Mouse (Mus musculus) CH12.LX (cell line): ENCODE results near the gene Olfr392. TPM values are rescaled to one million over a fixed set of nuclear protein-coding genes. Genes with fewer than 3 reads are reported as not detected.
A peak's percentile ranks its signal among the peaks of the same experiment; 100 is the strongest.

Experiments used
- DNase-seq: peaks from one replicate; pipeline ENCODE4 v3.0.0-alpha.2; 2013; ENCODE audit errors: extremely low read depth
- H3K27ac ChIP-seq: 2 replicates; pipeline ENCODE4 v1.5.1; 2012; ENCODE audit warnings: low read depth, mild to moderate bottlenecking, control low read depth, moderate library complexity; ENCODE audit not compliant: insufficient read depth
- H3K27me3 ChIP-seq: replicated peaks from 2 replicates; pipeline ENCODE3; 2012; ENCODE audit warnings: inconsistent platforms
- H3K36me3 ChIP-seq, 2 experiments: replicated peaks in 1 of 2; 2 replicates each; pipeline versions ENCODE3 to v1.6.1; 2012; ENCODE audit warnings: inconsistent platforms in 1 of 2, low read length in 1 of 2, mild to moderate bottlenecking in 1 of 2, mixed read lengths in 1 of 2, moderate library complexity in 1 of 2; ENCODE audit not compliant: control insufficient read depth in 1 of 2, insufficient read depth in 1 of 2
- H3K4me1 ChIP-seq, 2 experiments: 2 replicates each; pipeline ENCODE4 v1.6.1; 2012; ENCODE audit warnings: inconsistent platforms in 1 of 2, moderate library complexity in 1 of 2; ENCODE audit not compliant: insufficient read depth in 2 of 2, control insufficient read depth in 1 of 2
- H3K4me2 ChIP-seq: 2 replicates; pipeline ENCODE4 v1.6.1; 2012; ENCODE audit warnings: low read depth, mild to moderate bottlenecking, control low read depth; ENCODE audit not compliant: poor library complexity, insufficient read depth, severe bottlenecking
- H3K4me3 ChIP-seq, 3 experiments: fragments of 150-350 bp in 1 of 3; sonication (generic) in 1 of 3; replicated peaks in 1 of 3; 2 replicates each; pipeline versions ENCODE3 to v1.5.1; 2011 to 2012; ENCODE audit warnings: low read depth in 2 of 3, low read length in 2 of 3, mild to moderate bottlenecking in 2 of 3, moderate library complexity in 2 of 3, control low read depth in 1 of 3, improper control_type of control experiment in 1 of 3, inconsistent platforms in 1 of 3, mixed read lengths in 1 of 3; ENCODE audit not compliant: poor library complexity in 1 of 3
- H3K79me2 ChIP-seq: replicated peaks from 2 replicates; pipeline ENCODE4 v1.6.1; 2012; ENCODE audit warnings: mild to moderate bottlenecking, moderate library complexity; ENCODE audit not compliant: control insufficient read depth, poor library complexity, insufficient read depth, severe bottlenecking; ENCODE audit errors: extremely low read depth
- H3K9ac ChIP-seq: 2 replicates; pipeline ENCODE4 v1.6.1; 2012; ENCODE audit warnings: low read depth, mild to moderate bottlenecking, control low read depth, moderate library complexity; ENCODE audit not compliant: insufficient read depth
- H3K9me3 ChIP-seq: replicated peaks from 2 replicates; pipeline ENCODE3; 2012; ENCODE audit warnings: low read length, inconsistent platforms, mixed read lengths
- E2F4 ChIP-seq: IDR thresholded peaks from 2 replicates; pipeline ENCODE4 v1.6.1; 2011; ENCODE audit warnings: low read depth, low read length, improper control_type of control experiment; ENCODE audit not compliant: insufficient replicate concordance
- GABPA ChIP-seq: IDR thresholded peaks from 2 replicates; pipeline ENCODE4 v1.6.1; 2012; ENCODE audit warnings: low read depth, low read length, improper control_type of control experiment, inconsistent platforms; ENCODE audit not compliant: insufficient replicate concordance
- ZNF384 ChIP-seq: IDR thresholded peaks from 2 replicates; pipeline ENCODE4 v1.6.1; 2012; ENCODE audit warnings: low read depth, low read length, improper control_type of control experiment, inconsistent platforms
- dilution Hi-C: fragments of 300-500 bp; cut with MboI; formaldehyde crosslinking; loops from 2 replicates; pipeline ENCODE4 v1.14.3; 2020; ENCODE audit warnings: low sequenced_read_pairs; ENCODE audit not compliant: extremely low pct_unique_long_range_greater_than_20kb, extremely low pct_ligation_motif_present
- in situ Hi-C: fragments of 300-500 bp; cut with MboI; formaldehyde crosslinking; loops from 3 replicates; pipeline ENCODE4 v1.14.3; 2019; ENCODE audit warnings: low sequenced_read_pairs, low pct_ligation_motif_present, low pct_unique_long_range_greater_than_20kb, mixed read lengths
- polyA plus RNA-seq: library from polyadenylated mRNA; unstranded; fragments of >175 nt; gene quantifications from 2 replicates; pipeline ENCODE4 v1.2.1, GENCODE M21; 2012; ENCODE audit warnings: low read depth; ENCODE audit not compliant: insufficient read length
- total RNA-seq, 2 experiments: library from RNA; depleted of rRNA; stranded (reverse); fragments of 300-350 nt in 1 of 2; fragments of >200 nt in 1 of 2; gene quantifications; 2 replicates each; pipeline ENCODE4 v1.2.3; 2012 to 2014

Gene Olfr392
- total and polyA plus RNA-seq, 3 experiments = not detected

GRCm38 (mm10) chr11:73780613-73781012, 36.2 kb downstream of the Olfr392 start, which contains the start of gene Olfr389:
Gene Olfr389, minus strand, starts transcription at chr11:73780713.
- Histone ChIP-seq H3K36me3 (no peaks in the 10 kb centered on the region), H3K9me3 (no peaks in the 10 kb centered on the region), H3K79me2 (no peaks in the 10 kb centered on the region), H3K9ac (no peak within 1 kb of the TSS), H3K4me3 (no peak within 1 kb of the TSS), H3K4me2 (no peak within 1 kb of the TSS), H3K4me1 (no peaks in the 10 kb centered on the region), H3K27me3 (peaks cover 29% of the 10 kb centered on the region), H3K27ac (no peak within 1 kb of the TSS)
- TF ChIP-seq GABPA (no peak), E2F4 (no peak), ZNF384 (peak; percentile 70)
- in situ Hi-C loops (no loop called here), dilution Hi-C loops (no loop called here)
- no peak for DNase-seq

Other genes starting within 250 kb of the Olfr392 start
- gene Olfr385, start 224.0 kb downstream of the Olfr392 start, total RNA-seq (2012; rRNA removed) = not detected in 2 replicates
- not detected in 2 replicates for gene Olfr385, start 224.0 kb downstream of the Olfr392 start, total RNA-seq (2014; rRNA removed)
- not detected in 2 replicates for gene Olfr385, start 224.0 kb downstream of the Olfr392 start, polyA plus RNA-seq
- gene Olfr384, start 218.5 kb downstream of the Olfr392 start, total RNA-seq (2012; rRNA removed) = not detected in 2 replicates
- not detected in 2 replicates for gene Olfr384, start 218.5 kb downstream of the Olfr392 start, total RNA-seq (2014; rRNA removed)
- not detected in 2 replicates for gene Olfr384, start 218.5 kb downstream of the Olfr392 start, polyA plus RNA-seq
- not detected in 2 replicates for gene Zfp735, start 128.3 kb downstream of the Olfr392 start, total RNA-seq (2012; rRNA removed)
- gene Zfp735, start 128.3 kb downstream of the Olfr392 start, total RNA-seq (2014; rRNA removed) = not detected in 2 replicates
- not detected in 2 replicates for gene Zfp735, start 128.3 kb downstream of the Olfr392 start, polyA plus RNA-seq
- gene Olfr389, start 36.3 kb downstream of the Olfr392 start, total RNA-seq (2012; rRNA removed) = not detected in 2 replicates
- not detected in 2 replicates for gene Olfr389, start 36.3 kb downstream of the Olfr392 start, total RNA-seq (2014; rRNA removed)
- gene Olfr389, start 36.3 kb downstream of the Olfr392 start, polyA plus RNA-seq = not detected in 2 replicates
- not detected in 2 replicates for gene Olfr390, start 34.1 kb downstream of the Olfr392 start, total RNA-seq (2012; rRNA removed)
- not detected in 2 replicates for gene Olfr390, start 34.1 kb downstream of the Olfr392 start, total RNA-seq (2014; rRNA removed)
- gene Olfr390, start 34.1 kb downstream of the Olfr392 start, polyA plus RNA-seq = not detected in 2 replicates
- gene Olfr391-ps, start 14.0 kb downstream of the Olfr392 start, total RNA-seq (2012; rRNA removed) = not detected in 2 replicates
- not detected in 2 replicates for gene Olfr391-ps, start 14.0 kb downstream of the Olfr392 start, total RNA-seq (2014; rRNA removed)
- not detected in 2 replicates for gene Olfr391-ps, start 14.0 kb downstream of the Olfr392 start, polyA plus RNA-seq
- not detected in 2 replicates for gene Olfr393, start 34.4 kb upstream of the Olfr392 start, total RNA-seq (2012; rRNA removed)
- not detected in 2 replicates for gene Olfr393, start 34.4 kb upstream of the Olfr392 start, total RNA-seq (2014; rRNA removed)
- not detected in 2 replicates for gene Olfr393, start 34.4 kb upstream of the Olfr392 start, polyA plus RNA-seq
- not detected in 2 replicates for gene Olfr394, start 73.7 kb upstream of the Olfr392 start, total RNA-seq (2012; rRNA removed)
- not detected in 2 replicates for gene Olfr394, start 73.7 kb upstream of the Olfr392 start, total RNA-seq (2014; rRNA removed)
- gene Olfr394, start 73.7 kb upstream of the Olfr392 start, polyA plus RNA-seq = not detected in 2 replicates
- not detected in 2 replicates for gene Olfr395, start 92.2 kb upstream of the Olfr392 start, total RNA-seq (2012; rRNA removed)
- not detected in 2 replicates for gene Olfr395, start 92.2 kb upstream of the Olfr392 start, total RNA-seq (2014; rRNA removed)
- not detected in 2 replicates for gene Olfr395, start 92.2 kb upstream of the Olfr392 start, polyA plus RNA-seq
- gene Olfr23, start 119.6 kb upstream of the Olfr392 start, total RNA-seq (2012; rRNA removed) = not detected in 2 replicates
- gene Olfr23, start 119.6 kb upstream of the Olfr392 start, total RNA-seq (2014; rRNA removed) = not detected in 2 replicates
- not detected in 2 replicates for gene Olfr23, start 119.6 kb upstream of the Olfr392 start, polyA plus RNA-seq
- not detected in 2 replicates for gene Olfr397, start 143.8 kb upstream of the Olfr392 start, total RNA-seq (2012; rRNA removed)
- gene Olfr397, start 143.8 kb upstream of the Olfr392 start, total RNA-seq (2014; rRNA removed) = not detected in 2 replicates
- gene Olfr397, start 143.8 kb upstream of the Olfr392 start, polyA plus RNA-seq = not detected in 2 replicates
- not detected in 2 replicates for gene Olfr398, start 173.4 kb upstream of the Olfr392 start, total RNA-seq (2012; rRNA removed)
- not detected in 2 replicates for gene Olfr398, start 173.4 kb upstream of the Olfr392 start, total RNA-seq (2014; rRNA removed)
- not detected in 2 replicates for gene Olfr398, start 173.4 kb upstream of the Olfr392 start, polyA plus RNA-seq
- gene Olfr139, start 239.5 kb upstream of the Olfr392 start, total RNA-seq (2012; rRNA removed) = not detected in 2 replicates
- not detected in 2 replicates for gene Olfr139, start 239.5 kb upstream of the Olfr392 start, total RNA-seq (2014; rRNA removed)
- gene Olfr139, start 239.5 kb upstream of the Olfr392 start, polyA plus RNA-seq = not detected in 2 replicates
- gene Olfr399, start 239.6 kb upstream of the Olfr392 start, total RNA-seq (2012; rRNA removed) = not detected in 2 replicates
- not detected in 2 replicates for gene Olfr399, start 239.6 kb upstream of the Olfr392 start, total RNA-seq (2014; rRNA removed)
- not detected in 2 replicates for gene Olfr399, start 239.6 kb upstream of the Olfr392 start, polyA plus RNA-seq